Mouse (Mus musculus): ENCODE data around the gene Pum1.
"Not testable (repeated sequence)": the region's sequence is repeated elsewhere in the genome, so short reads cannot be mapped to it uniquely, and the experiment has no call there.

Gene Pum1

GRCm38 (mm10) chr4:130662979-130663725, at the start of gene Pum1:
TSS of gene Pum1 (plus strand) at chr4:130663321.
- DNase-seq (ENCODE audit: low spot score in 2 of 2): peak; percentile 80 to 83

- peak in 1 of 2 experiments; percentile 8 for DNase-seq (ENCODE audit: low spot score in 2 of 2)
Measured at GRCm38 (mm10) chr4:130629391-130629790, 33.7 kb upstream of the Pum1 start.

GRCm38 (mm10) chr4:130630232-130630847, 32.8 kb upstream of the Pum1 start:
- no peak for DNase-seq (ENCODE audit: low spot score in 2 of 2)

GRCm38 (mm10) chr4:130635076-130635475, 28.0 kb upstream of the Pum1 start:
- DNase-seq (ENCODE audit: low spot score in 2 of 2): not testable (repeated sequence)

- DNase-seq (ENCODE audit: low spot score in 2 of 2): no peak
Measured at GRCm38 (mm10) chr4:130636761-130637160, 26.4 kb upstream of the Pum1 start.

GRCm38 (mm10) chr4:130637488-130638422, 25.4 kb upstream of the Pum1 start:
- no peak for DNase-seq (ENCODE audit: low spot score in 2 of 2)

GRCm38 (mm10) chr4:130640031-130640717, 22.9 kb upstream of the Pum1 start:
- DNase-seq (ENCODE audit: low spot score in 2 of 2): no peak

- DNase-seq (ENCODE audit: low spot score in 2 of 2): no peak
Measured at GRCm38 (mm10) chr4:130642468-130642867, 20.7 kb upstream of the Pum1 start.

- no peak for DNase-seq (ENCODE audit: low spot score in 2 of 2)
Measured at GRCm38 (mm10) chr4:130645426-130645825, 17.7 kb upstream of the Pum1 start.

GRCm38 (mm10) chr4:130651286-130651685, 11.8 kb upstream of the Pum1 start:
- DNase-seq (ENCODE audit: low spot score in 2 of 2): no peak

- no peak for DNase-seq (ENCODE audit: low spot score in 2 of 2)
Measured at GRCm38 (mm10) chr4:130652546-130652945, 10.6 kb upstream of the Pum1 start.

- no peak for DNase-seq (ENCODE audit: low spot score in 2 of 2)
Measured at GRCm38 (mm10) chr4:130657820-130658565, 5.1 kb upstream of the Pum1 start.

GRCm38 (mm10) chr4:130659470-130659869, 3.7 kb upstream of the Pum1 start:
- DNase-seq (ENCODE audit: low spot score in 2 of 2): no peak

GRCm38 (mm10) chr4:130660106-130660505, 3.0 kb upstream of the Pum1 start:
- no peak for DNase-seq (ENCODE audit: low spot score in 2 of 2)

GRCm38 (mm10) chr4:130661151-130661550, 2.0 kb upstream of the Pum1 start:
- DNase-seq (ENCODE audit: low spot score in 2 of 2): no peak

GRCm38 (mm10) chr4:130662305-130662704, 816 bp upstream of the Pum1 start:
- not testable (repeated sequence) for DNase-seq (ENCODE audit: low spot score in 2 of 2)

GRCm38 (mm10) chr4:130663810-130664401, 785 bp downstream of the Pum1 start:
- DNase-seq (ENCODE audit: low spot score in 2 of 2): peak; percentile 15 to 19

GRCm38 (mm10) chr4:130664414-130665029, 1.4 kb downstream of the Pum1 start:
- DNase-seq (ENCODE audit: low spot score in 2 of 2): no peak

GRCm38 (mm10) chr4:130665176-130665575, 2.1 kb downstream of the Pum1 start:
- DNase-seq (ENCODE audit: low spot score in 2 of 2): no peak

GRCm38 (mm10) chr4:130667686-130668085, 4.6 kb downstream of the Pum1 start:
- no peak for DNase-seq (ENCODE audit: low spot score in 2 of 2)
